Mouse (Mus musculus) gastrocnemius, postnatal 14 days (tissue): ENCODE data around the gene Fgfr2. TPM values are rescaled to one million over a fixed set of nuclear protein-coding genes. Genes with fewer than 3 reads are reported as not detected.
A peak's percentile ranks its signal among the peaks of the same experiment; 100 is the strongest.

ENCODE experiments used
- DNase-seq: peaks from one replicate; pipeline ENCODE4 v3.0.0; 2021; ENCODE audit warnings: mixed read lengths
- intact Hi-C: fragments of 180-260 bp; cut with DNase I; formaldehyde crosslinking; loops from one replicate; pipeline ENCODE4 v1.15.1; 2025; ENCODE audit warnings: low total_unique reads
- total RNA-seq, 2 experiments: library from RNA; stranded (reverse); gene quantifications; 2 replicates each; pipeline ENCODE4 v1.2.3; 2021

Gene Fgfr2
- total RNA-seq, 2 experiments from 2014 or later: 1.2 to 1.8 TPM

DNA sequence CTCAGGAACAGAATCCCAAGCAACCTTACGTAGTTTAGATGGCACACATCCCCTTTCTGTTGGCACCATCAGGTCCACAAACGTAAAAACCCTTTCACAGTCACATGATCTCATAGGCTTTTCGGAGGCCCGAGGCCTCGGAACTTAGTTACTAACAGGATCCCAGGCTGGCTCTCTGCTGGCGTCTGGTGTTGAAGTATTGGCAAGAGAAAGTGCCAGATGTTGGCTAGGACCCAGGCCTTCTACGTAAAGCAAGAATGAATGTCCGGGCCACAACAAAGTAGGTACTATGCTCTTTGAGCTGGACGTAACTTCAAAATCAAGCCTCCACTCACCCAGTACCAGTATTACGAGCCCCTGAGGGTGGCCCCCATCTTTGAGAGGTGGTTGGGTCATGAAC lies 909.1 kb downstream of the Fgfr2 start:
- intact Hi-C loops: loop anchor here (10.0 kb wide), 1 partner anchor 59 kb away; the partner anchor contains the start of gene Cpxm2
- no peak for DNase-seq

DNA sequence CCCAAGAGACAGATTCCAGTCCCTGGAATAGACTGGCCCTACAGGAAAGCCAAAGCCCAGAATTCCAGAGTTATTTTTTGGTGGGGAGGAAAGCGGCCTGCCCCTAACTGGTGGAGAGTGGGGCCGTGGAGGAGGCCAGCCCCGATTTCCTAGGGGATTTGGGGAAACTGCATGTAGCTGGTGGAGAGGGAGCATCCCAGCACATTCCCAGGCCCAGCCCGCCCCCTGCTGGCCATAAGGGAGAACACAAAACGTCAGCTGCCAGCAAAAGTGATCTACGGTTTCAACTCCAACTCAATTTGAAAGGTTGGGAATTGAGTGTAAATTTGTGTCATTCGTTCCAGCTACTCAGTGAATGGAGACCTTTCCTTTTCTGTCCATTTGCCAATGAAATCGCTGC lies 909.7 kb downstream of the Fgfr2 start:
- intact Hi-C loops: loop anchor here (2.0 to 10.0 kb wide), 2 partner anchors 59 to 315 kb away; partner anchors contain the start of gene Cpxm2
- DNase-seq: peak; percentile 72

DNA sequence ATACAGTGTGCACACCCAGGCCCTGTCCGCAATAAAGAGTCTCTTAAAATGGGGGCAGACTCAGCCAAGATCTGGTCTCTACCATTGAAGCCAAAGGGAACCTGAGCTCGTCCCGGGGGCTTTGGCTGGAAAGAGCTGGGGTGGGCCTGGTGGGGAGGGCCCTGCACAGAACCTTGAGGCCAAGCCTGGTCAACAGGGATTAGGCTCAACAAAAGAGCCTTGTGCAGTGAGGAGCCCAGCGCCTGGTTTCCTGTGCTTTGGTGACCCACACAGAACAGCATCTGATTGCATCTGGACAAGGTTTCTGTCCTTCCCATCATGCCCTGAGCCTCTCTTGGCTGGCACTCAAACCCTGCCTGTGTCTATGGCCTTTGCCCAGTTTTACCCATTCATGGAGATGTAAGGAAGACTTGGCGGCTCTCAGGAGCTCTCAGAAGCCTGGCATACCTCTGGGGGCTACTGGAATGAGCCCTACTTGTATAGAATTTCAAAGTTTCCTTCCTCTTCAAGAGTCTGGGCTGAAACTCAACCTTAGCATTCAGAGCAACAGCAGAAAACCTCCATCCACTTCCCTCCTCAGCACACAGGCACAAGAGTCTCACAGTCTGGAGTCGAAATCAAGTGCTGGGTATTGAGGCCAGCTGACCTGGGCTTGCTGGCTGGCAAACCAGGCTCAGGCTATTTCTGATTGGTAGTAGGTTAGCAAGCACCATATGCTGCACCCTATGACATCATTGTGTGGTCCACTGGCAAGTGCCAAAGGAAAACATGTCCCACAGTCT lies 911.0 kb downstream of the Fgfr2 start:
- intact Hi-C loops: loop anchor here (2.0 to 10.0 kb wide), 2 partner anchors 57 to 313 kb away; partner anchors contain the start of gene Cpxm2

DNA sequence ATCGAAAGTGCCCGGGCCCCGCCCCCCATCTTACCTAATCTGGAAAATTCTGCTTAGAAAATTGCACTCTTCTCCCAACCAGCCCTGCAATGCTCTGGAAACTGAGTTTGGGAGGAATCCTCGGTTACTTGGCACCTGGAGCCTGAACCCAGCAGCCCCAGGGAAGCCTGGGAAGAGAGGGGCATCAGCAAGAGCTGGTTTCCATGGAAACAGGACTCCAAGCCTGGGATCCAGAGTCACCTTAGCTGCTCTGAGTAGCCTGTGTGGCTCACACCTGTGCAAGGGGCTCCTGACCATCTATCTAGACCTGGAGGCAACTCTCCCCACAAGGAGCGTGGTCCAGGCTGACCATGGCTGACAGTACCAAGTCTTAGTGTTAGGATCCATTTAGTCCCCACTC lies 912.5 kb downstream of the Fgfr2 start:
- intact Hi-C loops: loop anchor here (10.0 kb wide), 1 partner anchor 56 kb away; the partner anchor contains the start of gene Cpxm2

More for the DNA sequence above, 911.0 kb downstream of the Fgfr2 start:
- peak; percentile 31 for DNase-seq

GRCm38 (mm10) chr7:132208946-132209651 lies 914.1 kb downstream of the Fgfr2 start:
- DNase-seq: no peak

More for the DNA sequence above, 912.5 kb downstream of the Fgfr2 start:
- no peak for DNase-seq

GRCm38 (mm10) chr7:132204073-132204612 lies 919.0 kb downstream of the Fgfr2 start:
- DNase-seq: no peak
- intact Hi-C loops: loop anchor here (10.0 kb wide), 1 partner anchor 109 kb away; no protein-coding TSS in a partner anchor

More at GRCm38 (mm10) chr7:132208946-132209651, 914.1 kb downstream of the Fgfr2 start:
- intact Hi-C loops: loop anchor here (10.0 kb wide), 1 partner anchor 114 kb away; no protein-coding TSS in a partner anchor

- intact Hi-C loops: loop anchor here (10.0 kb wide), 1 partner anchor 105 kb away; no protein-coding TSS in a partner anchor
- no peak for DNase-seq
These were observed 923.5 kb downstream of the Fgfr2 start for GRCm38 (mm10) chr7:132199686-132200085.

GRCm38 (mm10) chr7:132198806-132199205 lies 924.3 kb downstream of the Fgfr2 start:
- intact Hi-C loops: no loop called here

DNA sequence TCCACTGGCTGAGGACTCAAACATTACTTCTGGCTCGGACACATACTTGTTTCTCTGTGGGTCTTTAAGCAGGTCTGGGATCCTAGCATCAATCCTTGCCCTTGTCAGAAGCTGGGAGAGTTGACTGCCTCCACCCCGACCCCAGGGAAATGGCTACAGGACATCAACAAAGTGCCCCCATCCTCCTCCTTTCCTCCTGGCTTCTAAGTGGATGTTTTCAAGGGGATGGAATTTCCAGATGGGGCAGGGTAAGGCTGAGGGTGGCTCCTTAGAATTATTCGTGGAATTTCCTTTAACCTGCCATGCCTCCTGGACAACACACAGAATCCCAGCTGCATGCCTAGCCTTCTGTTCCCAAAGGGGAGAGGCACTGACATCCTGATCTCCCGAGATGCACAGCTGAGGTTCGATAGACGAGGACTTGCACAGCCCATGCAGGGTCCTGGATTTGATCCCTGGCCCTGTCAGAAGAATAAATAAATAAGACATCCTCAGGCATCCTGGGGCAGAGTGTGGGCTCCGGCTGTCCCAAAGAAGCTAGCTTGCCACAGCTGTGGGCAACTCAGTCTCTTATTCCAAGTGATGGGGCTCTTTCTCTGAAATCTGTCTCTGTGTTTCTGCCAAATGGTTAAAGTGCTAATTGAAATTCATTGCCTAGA lies 925.2 kb downstream of the Fgfr2 start:
- intact Hi-C loops: no loop called here
- no peak for DNase-seq

More at GRCm38 (mm10) chr7:132198806-132199205, 924.3 kb downstream of the Fgfr2 start:
- no peak for DNase-seq

DNA sequence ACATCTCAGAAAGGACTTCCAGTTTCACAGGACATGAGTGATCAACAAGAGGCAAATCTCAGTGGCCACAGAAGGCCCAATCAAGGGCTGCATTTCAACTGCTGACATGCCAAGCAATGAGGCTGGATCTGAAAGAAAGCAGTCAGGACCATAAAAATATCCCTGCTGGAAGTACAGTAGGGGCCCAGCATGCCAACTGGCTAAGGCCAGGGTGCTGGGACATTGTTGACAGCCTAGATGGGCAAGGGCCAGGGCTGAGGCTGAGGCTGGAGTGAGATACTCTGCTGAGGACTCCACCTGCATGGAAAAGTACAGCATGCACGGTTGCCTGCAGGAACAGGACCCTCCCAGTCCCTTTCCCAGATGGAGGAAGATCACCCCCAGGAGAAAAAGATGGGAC lies 926.6 kb downstream of the Fgfr2 start:
- peak; percentile 30 for DNase-seq

DNA sequence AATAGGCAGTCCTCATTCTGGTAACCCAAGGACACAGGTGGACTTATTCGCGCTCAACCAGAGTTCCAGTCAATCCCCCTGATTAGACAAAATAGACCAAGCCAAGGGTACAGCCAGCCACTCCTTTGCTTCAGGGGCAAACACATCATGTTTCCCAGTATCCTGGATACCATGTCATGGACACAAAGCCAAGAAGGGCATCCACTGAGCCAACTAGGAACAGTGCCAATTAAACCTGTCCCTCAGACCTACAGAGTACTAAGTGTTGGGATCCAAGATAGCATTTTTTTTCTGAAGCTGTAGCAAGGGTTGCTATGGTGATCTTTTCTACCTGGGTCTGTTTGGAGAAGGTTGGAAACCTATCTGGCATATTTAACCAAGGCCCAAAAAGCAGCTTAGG lies 929.5 kb downstream of the Fgfr2 start:
- no peak for DNase-seq
- intact Hi-C loops: no loop called here

More for the DNA sequence above, 926.6 kb downstream of the Fgfr2 start:
- intact Hi-C loops: no loop called here

DNA sequence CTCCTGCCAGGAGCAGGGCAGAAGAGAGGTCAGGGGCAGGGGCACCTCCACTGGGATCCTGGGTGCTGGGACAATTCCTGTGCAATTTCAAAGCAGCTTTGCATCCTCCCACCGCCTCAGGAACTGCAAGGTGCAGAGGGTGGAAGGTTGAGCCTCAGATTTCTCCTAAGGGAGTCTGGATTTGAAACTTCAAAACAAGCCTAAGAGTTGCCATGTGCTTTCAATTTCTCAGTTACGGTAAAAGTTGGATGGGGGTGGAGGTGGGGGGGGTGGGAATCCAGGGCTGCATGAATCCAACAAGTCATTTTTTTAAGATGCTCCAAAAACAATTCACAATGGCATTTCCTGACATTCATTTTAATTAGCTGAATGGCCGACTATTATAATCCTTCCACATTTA lies 935.7 kb downstream of the Fgfr2 start:
- intact Hi-C loops: no loop called here
- DNase-seq: no peak

GRCm38 (mm10) chr7:132183892-132184404 lies 939.2 kb downstream of the Fgfr2 start:
- intact Hi-C loops: no loop called here
- DNase-seq: no peak

- DNase-seq: no peak
- intact Hi-C loops: no loop called here
These were observed 941.5 kb downstream of the Fgfr2 start for GRCm38 (mm10) chr7:132181586-132182198.

DNA sequence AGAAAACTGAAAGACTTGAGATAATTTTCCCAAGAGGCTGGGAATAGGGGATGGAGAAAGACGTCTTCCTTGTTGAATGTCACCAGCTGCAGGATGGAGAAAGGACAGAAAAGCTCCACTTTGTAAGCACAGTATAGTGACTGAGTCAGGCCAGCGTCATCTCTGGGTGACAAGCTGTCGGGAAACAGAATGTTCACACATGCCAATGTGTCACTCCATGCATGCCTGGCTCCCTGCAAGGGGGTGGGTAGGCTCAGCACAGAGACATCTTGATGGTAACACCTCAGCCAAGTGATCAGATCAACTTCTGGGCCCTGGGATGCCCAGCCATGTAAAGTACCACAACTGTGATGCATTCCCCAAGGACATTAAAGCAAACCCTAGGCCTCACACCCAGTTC lies 942.1 kb downstream of the Fgfr2 start:
- intact Hi-C loops: no loop called here

DNA sequence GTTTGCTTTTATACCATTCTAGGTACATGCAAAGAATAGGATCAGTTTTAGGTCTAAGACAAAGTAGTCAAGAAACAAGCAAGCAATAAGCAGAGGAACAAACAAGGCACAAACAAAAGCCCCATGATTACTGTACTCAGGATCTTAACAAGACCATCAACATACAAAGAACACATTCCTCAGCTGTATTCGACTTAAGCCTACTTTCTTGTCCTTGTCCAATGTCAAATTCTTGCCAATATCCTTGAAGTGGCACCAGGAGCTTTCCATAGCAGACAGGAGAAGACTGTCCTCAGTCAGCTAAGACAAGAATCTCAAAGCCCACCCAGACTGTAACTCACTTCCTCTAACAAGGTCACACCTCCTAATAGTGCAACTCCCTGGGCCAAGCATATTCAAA lies 944.1 kb downstream of the Fgfr2 start:
- intact Hi-C loops: no loop called here
- DNase-seq: no peak

More for the DNA sequence above, 942.1 kb downstream of the Fgfr2 start:
- DNase-seq: no peak

DNA sequence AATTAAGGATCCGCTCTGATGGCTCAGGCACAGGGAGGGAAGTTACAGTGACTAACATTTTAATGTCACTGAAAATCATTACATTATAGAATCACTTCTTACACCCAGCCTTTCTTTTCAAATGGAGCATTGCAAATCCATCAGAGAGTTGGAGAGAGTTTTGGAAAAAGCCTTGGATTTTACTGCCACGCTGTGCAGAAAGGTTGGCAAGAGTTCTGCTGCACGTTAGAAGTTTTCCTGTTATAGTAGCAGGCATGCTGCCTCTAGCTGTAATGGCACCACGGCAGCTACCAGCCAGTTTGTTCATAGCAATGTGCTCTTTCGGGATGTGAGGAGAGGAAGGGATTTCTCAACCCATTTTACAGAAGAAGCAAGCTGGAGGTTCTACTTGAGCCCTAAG lies 948.4 kb downstream of the Fgfr2 start:
- intact Hi-C loops: no loop called here

DNA sequence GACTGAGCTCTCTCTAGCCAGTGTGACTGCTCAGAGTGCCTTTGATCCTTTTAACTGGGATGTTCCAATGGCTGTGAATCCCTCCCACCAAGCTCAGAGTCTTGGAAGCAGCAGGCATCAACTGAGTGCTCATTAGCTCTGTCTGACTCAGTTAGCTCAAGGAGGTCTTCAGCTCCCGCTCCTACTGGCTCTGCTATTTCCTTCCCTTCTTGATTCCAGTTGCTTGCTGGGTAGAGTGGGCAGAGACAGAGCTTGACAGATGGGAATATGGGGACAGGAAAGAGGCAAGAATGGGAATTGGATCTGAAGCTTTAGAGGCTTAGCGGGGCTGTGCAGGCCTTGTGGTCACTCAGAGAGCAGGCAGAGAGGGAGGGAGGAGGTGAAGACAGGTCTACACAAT lies 948.9 kb downstream of the Fgfr2 start:
- no peak for DNase-seq
- intact Hi-C loops: no loop called here

More for the DNA sequence above, 948.4 kb downstream of the Fgfr2 start:
- no peak for DNase-seq

GRCm38 (mm10) chr7:132172220-132172619 lies 950.9 kb downstream of the Fgfr2 start:
- DNase-seq: no peak
- intact Hi-C loops: no loop called here
